Mouse (Mus musculus) ES-Bruce4 (cell line): Measurements from ENCODE around the gene Rnf141.

Experiments
- CTCF ChIP-seq: IDR thresholded peaks from one replicate; pipeline ENCODE4 v1.8.1; 2011; ENCODE audit warnings: low read depth, low read length
- EP300 ChIP-seq: IDR thresholded peaks from 2 replicates; pipeline ENCODE4 v1.6.1; 2011; ENCODE audit warnings: low read depth, low read length; ENCODE audit not compliant: insufficient read depth
- POLR2A ChIP-seq: IDR thresholded peaks from one replicate; pipeline ENCODE4 v1.8.1; 2011; ENCODE audit warnings: low read length; ENCODE audit not compliant: insufficient read depth

- TF ChIP-seq CTCF = no peak
- TF ChIP-seq POLR2A = no peak
- TF ChIP-seq EP300 = no peak
Observed at GRCm38 (mm10) chr7:110768451-110769064, 75.7 kb downstream of the Rnf141 start.
